Mouse (Mus musculus) left cerebral cortex, postnatal 14 days (tissue): ENCODE measurements around the gene Dbx2. TPM values are rescaled to one million over a fixed set of nuclear protein-coding genes. Genes with fewer than 3 reads are reported as not detected.

Source experiments
- DNase-seq, 2 experiments: peaks; one replicate each; pipeline ENCODE4 v3.0.0; 2021 to 2022; ENCODE audit warnings: low spot score in 2 of 2, mixed read lengths in 1 of 2
- intact Hi-C: fragments of 180-260 bp; cut with DNase I; formaldehyde crosslinking; loops from one replicate; pipeline ENCODE4 v1.15.1; 2025
- long read RNA-seq, 2 experiments: library from polyadenylated mRNA; stranded (forward); transcript quantifications; one replicate each; pipeline ENCODE4 v2.0.0; 2021
- total RNA-seq, 2 experiments: library from RNA; stranded (reverse); gene quantifications; 2 replicates each; pipeline ENCODE4 v1.2.3; 2021

Gene Dbx2
- total RNA-seq: 10 to 100 TPM; 19.2 to 24.4 TPM
- long read RNA-seq, experiment 1, transcript Dbx2-201 (4 exons, 3,460 nt): major isoform, 20 of 22 reads
- long read RNA-seq, experiment 1, partial matches to known transcripts: 0 of 22 reads
- long read RNA-seq, experiment 1, other reads (novel, unspliced or antisense): 2 of 22 reads
- long read RNA-seq, experiment 2, transcript Dbx2-201 (4 exons, 3,460 nt): major isoform, 23 of 25 reads
- long read RNA-seq, experiment 2, partial matches to known transcripts: 0 of 25 reads
- long read RNA-seq, experiment 2, other reads (novel, unspliced or antisense): 2 of 25 reads

GRCm38 (mm10) chr15:95655860-95656259, at the start of gene Dbx2:
TSS of gene Dbx2 (minus strand) at chr15:95655960.
- no peak for DNase-seq
- intact Hi-C loops: loop anchor here (2.0 kb wide), 1 partner anchor 37 kb away; no protein-coding TSS in a partner anchor

DNA sequence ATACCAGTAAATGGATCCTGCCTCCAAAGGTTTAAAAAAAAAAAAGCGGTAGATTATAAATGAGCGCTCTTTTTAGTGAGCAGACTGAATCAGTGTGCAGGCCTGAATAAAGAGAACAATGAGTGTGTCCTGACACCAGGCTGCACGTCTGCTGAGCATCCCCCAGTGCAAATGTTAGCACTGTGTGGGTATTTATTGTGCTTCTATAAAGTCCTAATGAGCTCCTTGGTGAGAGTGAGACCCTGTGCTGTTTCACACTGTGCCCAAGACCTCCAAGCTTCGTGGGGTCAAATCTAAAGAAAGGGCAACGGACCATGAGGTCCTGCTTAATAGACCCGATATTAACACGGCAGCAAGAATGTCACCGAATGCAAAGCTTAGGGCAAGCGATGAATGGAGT, 46.4 kb upstream of the Dbx2 start:
- DNase-seq: no peak
- intact Hi-C loops: no loop called here

DNA sequence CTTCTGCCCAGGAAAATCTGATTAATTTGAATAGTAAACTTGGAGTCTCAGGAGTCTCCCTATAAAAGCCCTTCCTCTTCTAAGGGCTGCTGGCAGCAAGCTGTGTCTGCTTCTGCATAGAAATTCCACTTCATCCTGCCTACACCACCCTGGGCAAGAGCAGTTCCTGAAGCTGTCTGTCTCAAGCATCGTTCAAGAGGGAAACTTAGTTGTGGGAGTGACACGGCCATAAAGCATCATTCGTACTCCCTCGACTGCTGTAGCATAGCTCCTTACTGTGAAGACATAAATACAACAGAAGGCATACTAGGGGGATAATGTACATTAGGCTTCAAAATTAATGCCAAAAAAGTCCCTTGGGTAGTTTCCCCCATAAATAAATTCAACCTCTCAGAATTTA, 45.8 kb upstream of the Dbx2 start:
- DNase-seq: no peak
- intact Hi-C loops: no loop called here

DNA sequence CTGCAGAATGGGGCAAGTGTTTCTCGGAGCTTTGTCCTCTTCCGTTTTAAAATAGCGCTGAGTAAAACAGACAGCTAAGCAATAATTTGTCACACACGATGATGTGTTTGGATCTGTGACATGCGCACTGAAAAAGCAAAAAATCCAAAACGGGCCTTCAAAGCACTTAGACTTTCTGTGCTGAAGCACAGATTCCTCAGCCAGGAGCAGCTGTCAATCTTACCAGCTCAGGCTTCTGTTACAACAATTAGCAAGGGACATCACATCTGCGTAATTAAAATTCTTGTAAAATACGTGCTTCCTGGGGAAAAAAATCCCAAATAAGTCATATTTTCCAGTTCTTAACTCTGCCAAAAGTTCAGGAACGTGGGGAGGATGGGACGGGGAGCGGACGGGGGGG, 43.6 kb upstream of the Dbx2 start:
- no peak for DNase-seq
- intact Hi-C loops: no loop called here

GRCm38 (mm10) chr15:95693759-95694158, 38.0 kb upstream of the Dbx2 start:
- intact Hi-C loops: loop anchor here (2.0 to 5.0 kb wide), 2 partner anchors 39 to 96 kb away; partner anchors contain the start of gene Dbx2
- DNase-seq: peak; percentile 59 to 66

GRCm38 (mm10) chr15:95691594-95691993, 35.8 kb upstream of the Dbx2 start:
- intact Hi-C loops: loop anchor here (5.0 kb wide), 1 partner anchor 94 kb away; no protein-coding TSS in a partner anchor
- no peak for DNase-seq

DNA sequence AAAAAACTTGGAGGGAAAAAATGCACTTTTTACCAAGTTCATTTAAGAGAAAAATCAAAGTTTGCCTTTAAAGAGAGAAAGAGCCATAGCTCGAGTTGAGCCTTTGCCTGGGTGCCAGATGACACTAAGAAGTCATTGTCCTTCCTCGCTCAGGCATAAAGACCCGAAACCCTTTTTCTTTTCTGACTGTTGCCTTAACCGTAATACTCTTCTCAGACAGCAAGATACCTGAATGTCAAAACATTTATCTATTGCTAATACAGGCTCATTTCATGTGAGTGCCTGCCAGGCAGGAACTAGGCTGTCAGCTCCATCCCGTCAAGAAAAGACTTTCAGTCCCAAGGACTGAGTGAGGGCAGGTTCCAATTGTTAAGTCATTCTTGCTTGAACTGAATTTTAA, 35.4 kb upstream of the Dbx2 start:
- no peak for DNase-seq
- intact Hi-C loops: loop anchor here (5.0 kb wide), 1 partner anchor 94 kb away; no protein-coding TSS in a partner anchor

DNA sequence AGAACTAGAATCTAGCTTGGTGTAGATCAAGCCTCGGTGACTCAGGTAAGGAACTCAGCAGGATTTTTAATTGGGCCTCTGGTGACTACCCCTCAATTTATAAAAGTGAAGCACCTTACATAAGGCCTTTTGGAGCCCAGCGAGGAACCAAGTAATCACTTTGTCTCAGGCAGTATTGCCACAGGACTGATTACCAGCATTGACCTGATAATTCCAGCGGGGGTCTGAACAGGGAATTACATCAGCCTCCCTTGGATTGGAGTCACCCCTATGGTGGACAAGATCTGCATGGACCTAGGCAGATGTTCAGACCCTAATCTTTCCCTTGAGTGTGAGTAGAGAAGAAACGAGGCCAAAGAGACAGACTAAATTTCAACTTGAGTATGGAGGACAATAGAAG, 26.9 kb upstream of the Dbx2 start:
- no peak for DNase-seq
- intact Hi-C loops: no loop called here

- intact Hi-C loops: no loop called here
Measured at GRCm38 (mm10) chr15:95675645-95676044, 19.9 kb upstream of the Dbx2 start.

DNA sequence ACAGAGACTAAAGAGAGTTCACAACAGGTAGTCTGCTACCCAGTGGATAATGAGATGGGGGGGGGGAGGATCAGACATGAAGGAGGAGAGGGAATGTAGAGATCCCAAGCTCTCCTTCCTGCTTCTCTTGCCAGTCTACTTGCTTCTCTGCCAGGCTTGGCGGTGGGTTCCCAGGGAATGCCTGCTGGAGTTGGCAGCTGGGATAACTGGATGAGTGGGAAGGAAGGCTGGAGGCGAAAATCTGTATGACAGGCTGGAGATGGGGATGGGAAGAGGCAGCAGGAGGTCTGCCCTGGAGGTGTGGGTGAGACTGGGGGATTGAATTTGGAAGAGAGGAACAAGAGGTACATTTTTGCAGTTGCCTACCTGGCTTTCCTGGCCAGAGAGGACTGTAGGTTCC, 19.4 kb upstream of the Dbx2 start:
- peak; percentile 24 to 46 for DNase-seq
- intact Hi-C loops: no loop called here

More at GRCm38 (mm10) chr15:95675645-95676044, 19.9 kb upstream of the Dbx2 start:
- DNase-seq: no peak

GRCm38 (mm10) chr15:95667209-95667608, 11.4 kb upstream of the Dbx2 start:
- intact Hi-C loops: no loop called here
- peak; percentile 43 to 61 for DNase-seq

- intact Hi-C loops: no loop called here
- DNase-seq: no peak
Measured at GRCm38 (mm10) chr15:95665002-95665401, 9.2 kb upstream of the Dbx2 start.

GRCm38 (mm10) chr15:95661718-95662117, 6.0 kb upstream of the Dbx2 start:
- intact Hi-C loops: no loop called here
- DNase-seq: no peak

GRCm38 (mm10) chr15:95660368-95660767, 4.6 kb upstream of the Dbx2 start:
- intact Hi-C loops: no loop called here
- DNase-seq: no peak

GRCm38 (mm10) chr15:95654211-95654897, 1.4 kb downstream of the Dbx2 start:
- intact Hi-C loops: loop anchor here (2.0 kb wide), 1 partner anchor 38 kb away; no protein-coding TSS in a partner anchor
- DNase-seq: no peak

DNA sequence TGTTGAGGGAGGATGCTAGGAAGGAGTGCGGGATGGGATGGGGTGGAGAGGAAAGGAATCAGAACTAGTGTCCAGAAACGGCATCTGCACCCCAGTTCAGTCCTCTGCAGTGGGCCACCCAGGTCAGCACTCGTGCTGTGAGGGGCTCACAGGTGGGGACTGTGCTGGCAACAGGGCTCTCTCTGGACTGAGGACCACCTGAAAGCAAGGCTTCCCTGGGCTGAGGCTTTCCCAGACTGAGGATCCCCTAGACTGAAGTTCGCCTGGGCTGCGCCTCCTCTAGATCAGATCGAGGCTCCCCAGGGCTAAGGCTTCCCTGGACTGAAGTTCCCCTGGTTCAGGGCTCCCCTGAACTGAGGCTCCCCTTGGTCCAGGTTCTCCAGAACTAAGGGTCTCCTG, 1.9 kb downstream of the Dbx2 start:
- intact Hi-C loops: loop anchor here (2.0 kb wide), 1 partner anchor 39 kb away; no protein-coding TSS in a partner anchor
- DNase-seq: no peak

DNA sequence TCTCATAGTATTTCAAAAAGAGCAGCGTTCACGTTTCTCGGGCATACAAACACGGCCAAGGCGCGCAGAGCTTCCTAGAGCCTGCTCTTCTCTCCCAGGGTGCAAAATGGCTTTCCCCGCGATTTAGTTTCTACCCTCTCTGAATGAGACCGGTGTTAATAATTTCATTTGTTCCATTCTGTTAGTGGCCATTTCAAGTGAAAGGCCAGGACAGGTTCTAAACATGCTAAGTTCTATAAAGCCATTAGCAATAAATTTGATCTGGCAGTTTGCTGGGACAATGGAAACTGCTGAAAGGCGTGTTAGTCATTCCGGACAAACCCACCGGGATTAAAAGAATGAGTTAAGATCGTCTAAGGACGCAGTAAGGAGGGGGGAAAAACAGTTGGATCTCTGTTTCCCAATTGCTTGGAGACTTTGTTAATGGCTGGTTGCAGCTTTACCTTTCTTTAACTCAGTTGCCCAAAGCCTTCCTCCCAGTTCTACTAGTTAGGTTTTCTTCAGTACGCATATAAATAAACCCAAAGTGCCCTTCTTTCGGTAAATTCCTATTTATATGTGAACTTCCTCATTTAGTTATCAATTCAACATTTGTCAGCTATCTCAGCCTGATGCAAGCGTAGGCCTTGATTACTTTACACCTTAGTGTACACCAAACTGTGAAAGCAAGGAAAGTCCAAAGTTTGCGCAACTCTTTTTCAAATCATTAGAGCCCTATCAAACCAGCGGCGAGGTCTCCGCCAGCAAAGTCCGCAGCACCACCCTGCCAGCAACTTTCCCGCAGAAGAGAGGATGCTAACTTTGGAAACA, 2.7 kb downstream of the Dbx2 start:
- intact Hi-C loops: no loop called here

DNA sequence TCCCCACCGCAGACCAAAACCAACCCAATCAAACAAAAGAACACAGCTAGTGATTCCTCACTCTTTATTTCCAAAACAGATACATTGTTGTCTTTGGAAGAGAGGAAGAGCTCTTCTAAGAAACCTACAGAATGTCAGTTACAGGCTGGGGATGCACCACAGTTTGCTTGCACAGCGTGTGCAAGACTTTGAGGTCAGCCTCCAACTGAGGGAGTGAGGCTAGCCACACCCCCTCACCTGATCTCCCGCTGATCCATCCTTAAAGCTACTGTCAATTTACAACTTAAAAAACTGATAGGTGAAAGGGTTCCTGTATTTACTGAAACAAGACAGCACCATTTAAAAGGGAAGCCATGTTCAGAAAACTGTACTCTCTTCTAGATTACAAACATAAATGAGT, 3.9 kb downstream of the Dbx2 start:
- no peak for DNase-seq
- intact Hi-C loops: no loop called here

More for the DNA sequence above, 2.7 kb downstream of the Dbx2 start:
- DNase-seq: no peak

GRCm38 (mm10) chr15:95643505-95644029, 12.2 kb downstream of the Dbx2 start:
- intact Hi-C loops: no loop called here
- DNase-seq: no peak

DNA sequence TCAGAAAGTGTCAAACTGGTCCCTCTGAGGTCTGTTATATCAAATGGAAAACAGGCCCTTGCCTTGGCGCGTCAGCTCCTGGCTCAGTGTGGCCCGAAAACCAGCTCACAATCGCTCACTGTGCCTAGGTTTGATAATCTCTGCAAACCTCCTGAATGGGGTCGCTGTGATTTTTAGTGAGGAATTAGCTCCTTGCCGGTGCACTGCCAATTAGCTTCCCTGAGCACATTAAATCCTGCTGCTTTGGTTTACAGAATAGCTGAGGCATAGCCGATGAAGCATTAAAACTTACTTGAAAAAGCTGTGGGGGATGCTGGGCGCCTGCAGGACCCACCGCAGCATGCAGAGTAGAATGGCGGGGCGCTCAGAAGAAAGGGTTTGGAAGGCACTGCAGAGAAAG, 15.4 kb downstream of the Dbx2 start:
- no peak for DNase-seq
- intact Hi-C loops: no loop called here
